Mouse (Mus musculus): ENCODE measurements at regions not wholly inside any gene's neighbourhood (a gene's known extent, or its start where the extent isn't known, plus 50 kb on each side); places are given as distances from the start of the nearest gene placed in this dataset.
A peak's percentile ranks its signal among the peaks of the same experiment; 100 is the strongest.

DNA sequence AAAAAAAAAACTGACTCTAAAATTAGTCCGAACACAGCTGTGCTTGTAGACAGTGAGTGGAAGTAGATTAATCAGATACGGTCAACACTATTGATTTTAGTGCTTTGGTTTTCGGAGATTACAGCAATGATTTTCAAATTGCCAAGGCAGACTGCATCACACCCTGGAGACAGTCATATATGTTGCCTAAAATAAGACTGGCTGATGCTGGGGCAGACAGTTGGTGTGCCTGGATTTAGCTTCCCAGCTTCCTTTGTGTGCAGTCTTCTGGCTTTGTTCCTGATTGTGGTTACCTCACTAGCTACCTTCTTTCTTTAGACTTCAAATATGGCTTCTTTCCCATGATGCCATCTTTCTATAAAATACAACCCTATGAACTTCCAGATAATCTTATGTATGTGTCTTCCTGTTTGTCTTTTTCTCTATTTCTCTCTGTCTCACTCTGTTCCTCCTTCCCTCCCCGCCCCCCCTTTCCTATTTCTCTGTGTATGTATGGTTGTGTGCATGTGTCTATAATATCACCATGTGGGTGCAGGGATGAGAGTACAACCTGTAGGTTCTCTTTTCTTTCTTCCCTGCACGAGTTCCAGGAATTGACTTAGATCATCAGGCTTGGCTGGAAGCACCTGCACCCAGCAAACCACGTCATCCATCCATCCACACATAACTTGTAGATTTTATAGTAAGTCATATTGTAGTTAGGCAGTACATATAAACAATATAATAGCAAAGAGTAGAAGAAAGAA is 199.7 kb upstream of the Gm9008 start:
- no peak for DNase-seq (ENCODE audit: low read depth, low spot score)

DNA sequence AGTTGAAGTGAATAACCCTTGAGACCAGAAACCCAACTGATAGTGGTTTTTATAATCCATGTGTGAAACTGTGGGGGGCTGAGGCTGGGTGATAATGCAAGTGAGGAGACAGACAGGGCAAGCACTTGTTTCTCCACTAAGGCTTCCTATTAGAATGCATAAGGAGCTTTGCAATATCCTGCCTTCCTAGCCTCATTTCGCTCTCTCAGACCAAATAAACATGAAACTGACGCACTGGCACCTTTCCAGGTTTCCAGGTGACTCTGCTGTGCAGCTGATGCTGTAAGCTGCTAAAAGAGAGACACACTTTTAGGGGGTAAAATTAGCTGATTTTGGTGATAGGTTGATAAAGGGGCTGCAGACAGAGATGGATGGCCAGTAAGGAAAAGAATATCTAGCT is 191.2 kb upstream of the Gm9008 start:
- DNase-seq (ENCODE audit: low read depth, low spot score): no peak

- peak; percentile 3 for DNase-seq (ENCODE audit: low read depth, low spot score)
These were observed 142.0 kb upstream of the Gm9008 start for GRCm38 (mm10) chr6:76639583-76639982.

GRCm38 (mm10) chr6:76628379-76628778 is 130.8 kb upstream of the Gm9008 start:
- DNase-seq (ENCODE audit: low read depth, low spot score): no peak

- no peak for DNase-seq (ENCODE audit: low read depth, low spot score)
These were observed 123.9 kb upstream of the Gm9008 start for GRCm38 (mm10) chr6:76621499-76621898.

DNA sequence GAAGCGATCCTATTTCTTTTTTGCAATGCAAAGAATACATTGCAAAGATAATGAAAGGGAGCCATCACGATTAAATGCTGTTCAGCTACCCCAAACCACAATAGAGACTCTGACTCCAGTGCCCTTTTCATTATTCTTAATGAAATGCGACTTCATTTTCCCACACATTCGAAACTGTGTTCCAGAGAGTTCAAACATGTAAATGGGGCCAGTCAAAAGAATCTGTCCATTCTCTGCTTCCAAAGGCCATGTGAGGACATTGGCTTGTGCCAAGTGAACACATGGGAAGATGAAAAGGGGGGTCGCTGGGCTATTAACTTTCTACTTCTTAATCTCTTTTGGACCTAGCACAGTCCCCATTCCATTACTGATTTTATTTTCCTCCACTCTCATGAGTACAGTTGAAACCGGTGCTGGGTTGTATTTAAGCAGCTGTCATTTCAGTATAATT is 123.2 kb upstream of the Gm9008 start:
- no peak for DNase-seq (ENCODE audit: low read depth, low spot score)

All from forelimb bud, embryonic 11.5 days (tissue).